Mouse (Mus musculus) cortical plate, adult 2 months (tissue): ENCODE results near the gene Aspscr1.

ENCODE experiments used
- CTCF ChIP-seq: fragments of 200-500 bp; IDR thresholded peaks from 2 replicates; pipeline ENCODE4 v1.5.1; 2011; ENCODE audit warnings: mild to moderate bottlenecking, control low read depth, low read length; ENCODE audit not compliant: insufficient read depth; ENCODE audit errors: extremely low read depth
- POLR2A ChIP-seq: fragments of 200-500 bp; IDR thresholded peaks from 2 replicates; pipeline ENCODE4 v1.6.1; 2011; ENCODE audit warnings: mild to moderate bottlenecking, low read length, control low read depth; ENCODE audit not compliant: insufficient read depth; ENCODE audit errors: extremely low read depth

GRCm38 (mm10) chr11:120719242-120719641 is 46.5 kb downstream of the Aspscr1 start:
- TF ChIP-seq CTCF (no peak), POLR2A (no peak)
